Mouse (Mus musculus) heart, postnatal 0 days (tissue): ENCODE measurements around the gene Ap5b1.

ENCODE experiments used
- CTCF ChIP-seq: IDR thresholded peaks from 2 replicates; pipeline ENCODE4 v1.5.1; 2016; ENCODE audit warnings: antibody characterized with exemption, control low read depth, low read depth
- EP300 ChIP-seq: IDR thresholded peaks from 2 replicates; pipeline ENCODE4 v1.6.1; 2016; ENCODE audit warnings: antibody characterized with exemption, low read depth

GRCm38 (mm10) chr19:5612762-5613411, 45.1 kb downstream of the Ap5b1 start:
- TF ChIP-seq CTCF (no peak), EP300 (no peak)
